Mouse (Mus musculus) forebrain, embryonic 10.5 days (tissue): ENCODE data around the gene Cdc5l. TPM values are rescaled to one million over a fixed set of nuclear protein-coding genes. Genes with fewer than 3 reads are reported as not detected.
"Not testable (repeated sequence)": the region's sequence is repeated elsewhere in the genome, so short reads cannot be mapped to it uniquely, and the experiment has no call there.

Experiments used
- DNase-seq: peaks from one replicate; pipeline ENCODE4 v3.0.0-alpha.2; 2017; ENCODE audit warnings: low spot score; ENCODE audit errors: extremely low spot score
- H3K27ac ChIP-seq: fragments of 300-500 bp; sonication (generic); 2 replicates; pipeline ENCODE4 v1.5.1; 2016; ENCODE audit warnings: mild to moderate bottlenecking
- H3K27me3 ChIP-seq: fragments of 300-500 bp; sonication (generic); 2 replicates; pipeline ENCODE4 v1.6.1; 2016; ENCODE audit warnings: mild to moderate bottlenecking; ENCODE audit not compliant: poor library complexity, severe bottlenecking
- H3K36me3 ChIP-seq: fragments of 300-500 bp; sonication (generic); replicated peaks from 2 replicates; pipeline ENCODE4 v1.6.1; 2016; ENCODE audit warnings: mild to moderate bottlenecking, moderate library complexity
- H3K4me1 ChIP-seq: fragments of 300-500 bp; sonication (generic); 2 replicates; pipeline ENCODE4 v1.6.1; 2016
- H3K4me3 ChIP-seq: fragments of 300-500 bp; sonication (generic); 2 replicates; pipeline ENCODE4 v1.5.1; 2016; ENCODE audit warnings: mild to moderate bottlenecking, moderate library complexity
- H3K9me3 ChIP-seq: fragments of 300-500 bp; sonication (generic); 2 replicates; pipeline ENCODE4 v1.6.1; 2016; ENCODE audit warnings: mild to moderate bottlenecking, moderate library complexity
- WGBS: fragments of 180-500 bp; shearing (Covaris S2); methylation state at CpG from one replicate; pipeline ENCODE4 v1.1.7; 2016; 5-methylcytosine and 5-hydroxymethylcytosine counted together
- polyA plus RNA-seq: library from polyadenylated mRNA; unstranded; fragments of >200 nt; fragmentation: Nextera tagmentation; extraction: Ambion mirVana; gene quantifications from 2 replicates; pipeline ENCODE4 v1.2.1, GENCODE M21; 2016

The Cdc5l gene
- polyA plus RNA-seq, 1 experiment from 2014 or later = 72.1 TPM

GRCm38 (mm10) chr17:45417387-45417786 lies 16.1 kb downstream of the Cdc5l start:
- Histone ChIP-seq H3K27ac (no peak overlapping the region), H3K36me3 (peaks cover 95% of the 10 kb centered on the region), H3K9me3 (no peaks in the 10 kb centered on the region), H3K27me3 (no peaks in the 10 kb centered on the region), H3K4me1 (no peaks in the 10 kb centered on the region), H3K4me3 (no peak overlapping the region)
- 84% methylated on average over 2 of the region's 2 CpGs for WGBS
- no peak for DNase-seq

GRCm38 (mm10) chr17:45411617-45412016 lies 21.9 kb downstream of the Cdc5l start:
- WGBS = 89% methylated on average over 2 of the region's 2 CpGs

GRCm38 (mm10) chr17:45408719-45409118 lies 24.8 kb downstream of the Cdc5l start:
- Histone ChIP-seq H3K36me3 (peaks cover 100% of the 10 kb centered on the region), H3K4me3 (no peak overlapping the region), H3K27me3 (no peaks in the 10 kb centered on the region), H3K9me3 (no peaks in the 10 kb centered on the region), H3K4me1 (no peaks in the 10 kb centered on the region), H3K27ac (no peak overlapping the region)
- 97% methylated on average over 2 of the region's 2 CpGs for WGBS
- no peak for DNase-seq

More at GRCm38 (mm10) chr17:45411617-45412016, 21.9 kb downstream of the Cdc5l start:
- H3K27ac ChIP-seq, H3K9me3 ChIP-seq, DNase-seq, H3K4me1 ChIP-seq, H3K27me3 ChIP-seq, H3K4me3 ChIP-seq: not testable (repeated sequence)
- H3K36me3 ChIP-seq = peaks cover 100% of the 10 kb centered on the region

GRCm38 (mm10) chr17:45406281-45406680 lies 27.3 kb downstream of the Cdc5l start:
- H3K36me3 ChIP-seq = peaks cover 99% of the 10 kb centered on the region
- no peak overlapping the region for H3K27ac ChIP-seq
- WGBS = 95% methylated on average over 10 of the region's 10 CpGs
- no peaks in the 10 kb centered on the region for H3K27me3 ChIP-seq
- H3K9me3 ChIP-seq = no peaks in the 10 kb centered on the region
- H3K4me1 ChIP-seq = no peaks in the 10 kb centered on the region
- no peak for DNase-seq
- H3K4me3 ChIP-seq = no peak overlapping the region

GRCm38 (mm10) chr17:45403207-45403606 lies 30.3 kb downstream of the Cdc5l start:
- 51% methylated on average over 3 of the region's 3 CpGs for WGBS
- Histone ChIP-seq H3K4me3 (no peak overlapping the region), H3K27ac (no peak overlapping the region), H3K4me1 (no peaks in the 10 kb centered on the region), H3K36me3 (peaks cover 95% of the 10 kb centered on the region), H3K9me3 (no peaks in the 10 kb centered on the region), H3K27me3 (no peaks in the 10 kb centered on the region)
- no peak for DNase-seq

- Histone ChIP-seq H3K4me1 (no peaks in the 10 kb centered on the region), H3K36me3 (peaks cover 95% of the 10 kb centered on the region), H3K9me3 (no peaks in the 10 kb centered on the region), H3K27ac (no peak overlapping the region), H3K4me3 (no peak overlapping the region), H3K27me3 (no peaks in the 10 kb centered on the region)
- DNase-seq = no peak
- WGBS = 93% methylated on average over 3 of the region's 3 CpGs
Observed at GRCm38 (mm10) chr17:45402601-45403000, 30.9 kb downstream of the Cdc5l start.

GRCm38 (mm10) chr17:45402126-45402525 lies 31.4 kb downstream of the Cdc5l start:
- no peak overlapping the region for H3K4me3 ChIP-seq
- DNase-seq = no peak
- no peak overlapping the region for H3K27ac ChIP-seq
- H3K4me1 ChIP-seq = no peaks in the 10 kb centered on the region
- H3K27me3 ChIP-seq = no peaks in the 10 kb centered on the region
- WGBS = 98% methylated on average over 1 of the region's 1 CpGs
- peaks cover 95% of the 10 kb centered on the region for H3K36me3 ChIP-seq
- no peaks in the 10 kb centered on the region for H3K9me3 ChIP-seq

- WGBS = 93% methylated on average over 5 of the region's 5 CpGs
- no peaks in the 10 kb centered on the region for H3K27me3 ChIP-seq
- no peak for DNase-seq
- H3K4me1 ChIP-seq = no peaks in the 10 kb centered on the region
- H3K9me3 ChIP-seq = no peaks in the 10 kb centered on the region
- H3K36me3 ChIP-seq = peaks cover 87% of the 10 kb centered on the region
- no peak overlapping the region for H3K27ac ChIP-seq
- no peak overlapping the region for H3K4me3 ChIP-seq
Observed at GRCm38 (mm10) chr17:45401126-45401905, 32.2 kb downstream of the Cdc5l start.

GRCm38 (mm10) chr17:45398021-45398420 lies 35.5 kb downstream of the Cdc5l start:
- H3K36me3 ChIP-seq = peaks cover 74% of the 10 kb centered on the region
- H3K9me3 ChIP-seq = no peaks in the 10 kb centered on the region
- 97% methylated on average over 2 of the region's 2 CpGs for WGBS

GRCm38 (mm10) chr17:45397541-45397940 lies 36.0 kb downstream of the Cdc5l start:
- no peak overlapping the region for H3K4me3 ChIP-seq
- no peaks in the 10 kb centered on the region for H3K27me3 ChIP-seq
- no peaks in the 10 kb centered on the region for H3K9me3 ChIP-seq
- H3K36me3 ChIP-seq = peaks cover 74% of the 10 kb centered on the region
- H3K4me1 ChIP-seq = no peaks in the 10 kb centered on the region
- WGBS = 75% methylated on average over 3 of the region's 3 CpGs
- no peak overlapping the region for H3K27ac ChIP-seq
- no peak for DNase-seq

More at GRCm38 (mm10) chr17:45398021-45398420, 35.5 kb downstream of the Cdc5l start:
- no peak overlapping the region for H3K27ac ChIP-seq
- no peak for DNase-seq
- H3K4me3 ChIP-seq = no peak overlapping the region
- H3K27me3 ChIP-seq = no peaks in the 10 kb centered on the region
- no peaks in the 10 kb centered on the region for H3K4me1 ChIP-seq

GRCm38 (mm10) chr17:45394612-45395011 lies 38.9 kb downstream of the Cdc5l start:
- Histone ChIP-seq H3K27ac (no peak overlapping the region), H3K36me3 (peaks cover 75% of the 10 kb centered on the region), H3K9me3 (no peaks in the 10 kb centered on the region), H3K4me3 (no peak overlapping the region), H3K4me1 (no peaks in the 10 kb centered on the region), H3K27me3 (no peaks in the 10 kb centered on the region)
- 83% methylated on average over 9 of the region's 9 CpGs for WGBS
- DNase-seq = no peak

- no peak for DNase-seq
- Histone ChIP-seq H3K4me1 (no peaks in the 10 kb centered on the region), H3K4me3 (no peak overlapping the region), H3K36me3 (peaks cover 74% of the 10 kb centered on the region), H3K9me3 (no peaks in the 10 kb centered on the region), H3K27ac (no peak overlapping the region), H3K27me3 (no peaks in the 10 kb centered on the region)
- 91% methylated on average over 3 of the region's 3 CpGs for WGBS
Observed at GRCm38 (mm10) chr17:45393765-45394164, 39.8 kb downstream of the Cdc5l start.

- 99% methylated on average over 5 of the region's 5 CpGs for WGBS
- Histone ChIP-seq H3K4me1 (no peaks in the 10 kb centered on the region), H3K4me3 (no peak overlapping the region), H3K27me3 (no peaks in the 10 kb centered on the region), H3K36me3 (peaks cover 92% of the 10 kb centered on the region), H3K9me3 (no peaks in the 10 kb centered on the region), H3K27ac (no peak overlapping the region)
- DNase-seq = no peak
Observed at GRCm38 (mm10) chr17:45389896-45390295, 43.6 kb downstream of the Cdc5l start.
